Mouse (Mus musculus) thymus, adult 2 months (tissue): ENCODE measurements around the gene Larp4. TPM values are rescaled to one million over a fixed set of nuclear protein-coding genes. Genes with fewer than 3 reads are reported as not detected.
A peak's percentile ranks its signal among the peaks of the same experiment; 100 is the strongest.

ENCODE experiments used
- DNase-seq: peaks from one replicate; pipeline ENCODE4 v3.0.0; 2021
- H3K27ac ChIP-seq: fragments of 200-500 bp; 2 replicates; pipeline ENCODE4 v1.5.1; 2012; ENCODE audit warnings: low read length, control low read depth; ENCODE audit not compliant: control insufficient read depth, insufficient read depth
- H3K27me3 ChIP-seq: fragments of 200-500 bp; 2 replicates; pipeline ENCODE4 v1.6.1; 2012; ENCODE audit warnings: mild to moderate bottlenecking, low read length, moderate library complexity, mixed read lengths; ENCODE audit not compliant: control insufficient read depth, insufficient read depth
- H3K36me3 ChIP-seq: fragments of 200-500 bp; 2 replicates; pipeline ENCODE4 v1.6.1; 2012; ENCODE audit warnings: mild to moderate bottlenecking, low read length, moderate library complexity; ENCODE audit not compliant: control insufficient read depth, insufficient read depth
- H3K4me1 ChIP-seq: fragments of 200-500 bp; replicated peaks from 2 replicates; pipeline ENCODE4 v1.6.1; 2012; ENCODE audit warnings: low read length; ENCODE audit not compliant: control insufficient read depth, insufficient read depth
- H3K4me3 ChIP-seq: fragments of 200-500 bp; 2 replicates; pipeline ENCODE4 v1.5.1; 2012; ENCODE audit warnings: mild to moderate bottlenecking, low read length, control low read depth, moderate library complexity; ENCODE audit not compliant: control insufficient read depth, insufficient read depth
- CTCF ChIP-seq: fragments of 200-500 bp; IDR thresholded peaks from 2 replicates; pipeline ENCODE4 v1.5.1; 2012; ENCODE audit warnings: mild to moderate bottlenecking, control low read depth, low read length, moderate library complexity, borderline replicate concordance; ENCODE audit not compliant: control insufficient read depth, poor library complexity, insufficient read depth; ENCODE audit errors: extremely low read depth
- POLR2A ChIP-seq: fragments of 200-500 bp; IDR thresholded peaks from 2 replicates; pipeline ENCODE4 v1.6.1; 2012; ENCODE audit warnings: mild to moderate bottlenecking, low read length, control low read depth, moderate library complexity; ENCODE audit not compliant: control insufficient read depth, poor library complexity, insufficient read depth; ENCODE audit errors: extremely low read depth
- WGBS: fragments of 180-500 bp; shearing (Covaris S2); methylation state at CpG from one replicate; pipeline ENCODE4 v1.1.7; 2018; 5-methylcytosine and 5-hydroxymethylcytosine counted together
- polyA plus RNA-seq: library from polyadenylated mRNA; depleted of rRNA; stranded (reverse); fragments of >200 nt; gene quantifications from 2 replicates; pipeline ENCODE4 v1.2.3, GENCODE M21; 2012

Larp4 gene
- polyA plus RNA-seq, 1 experiment = 76.1 TPM

DNA sequence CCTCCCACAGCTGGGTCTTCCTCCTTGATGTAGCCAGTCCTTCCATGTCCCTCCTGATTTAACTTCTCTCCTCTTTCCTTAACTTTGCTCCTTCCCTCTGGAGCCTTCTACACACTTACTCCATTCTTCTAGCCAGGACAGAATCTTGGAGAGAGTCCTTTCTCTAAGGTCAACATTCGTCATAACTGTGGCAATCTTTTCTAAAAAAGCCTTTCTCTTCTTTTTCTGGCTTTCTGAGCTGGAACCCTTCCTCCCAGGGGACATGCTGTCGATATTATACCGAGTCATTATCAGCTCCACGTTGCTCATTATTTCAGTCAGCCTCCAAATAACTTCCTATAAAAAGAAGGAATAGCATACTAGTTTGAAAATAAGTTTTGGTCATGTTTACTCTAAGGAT is 14.5 kb upstream of the Larp4 start:
- Histone ChIP-seq H3K36me3 (no peaks in the 10 kb centered on the region), H3K4me3 (no peak overlapping the region), H3K27ac (no peak overlapping the region), H3K27me3 (no peaks in the 10 kb centered on the region), H3K4me1 (no peaks in the 10 kb centered on the region)
- TF ChIP-seq CTCF = no peak
- TF ChIP-seq POLR2A = no peak
- DNase-seq = no peak
- WGBS = 69% methylated on average over 4 of the region's 4 CpGs

DNA sequence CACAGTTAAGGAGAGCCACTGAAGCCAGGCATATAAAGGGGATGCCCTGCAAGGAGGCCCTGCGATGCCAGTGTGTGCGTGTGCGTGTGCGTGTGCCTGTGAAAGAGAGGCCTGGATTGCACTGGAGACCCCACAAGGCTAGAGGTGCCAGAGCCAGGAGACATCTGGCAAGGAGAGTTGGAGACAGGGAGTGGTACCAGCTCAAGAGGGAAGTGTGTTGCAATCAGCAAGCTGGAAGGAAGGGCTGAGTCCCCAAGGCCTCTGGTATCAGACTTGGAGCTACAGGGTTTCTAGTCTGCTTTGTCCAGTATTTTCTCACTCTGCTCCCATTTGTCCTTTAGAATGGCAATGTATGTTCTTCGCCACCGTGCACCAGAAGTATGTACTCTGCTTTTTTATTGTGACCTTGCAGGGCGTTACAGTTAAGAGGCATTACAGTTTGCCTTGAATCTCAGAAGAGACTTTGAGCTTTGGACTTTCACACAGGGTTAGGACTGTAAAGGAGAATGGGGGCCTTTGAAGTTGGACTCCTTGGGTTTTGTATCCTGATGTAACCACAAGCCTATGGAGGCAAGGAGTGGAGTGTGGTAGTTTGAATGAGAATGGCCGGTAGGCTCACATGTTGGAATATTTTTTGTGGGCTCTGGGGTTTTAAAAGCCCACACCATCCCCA is 4.6 kb upstream of the Larp4 start:
- 98% methylated on average over 8 of the region's 8 CpGs for WGBS
- Histone ChIP-seq H3K4me3 (no peak overlapping the region), H3K4me1 (no peaks in the 10 kb centered on the region), H3K36me3 (no peaks in the 10 kb centered on the region), H3K27ac (no peak overlapping the region), H3K27me3 (no peaks in the 10 kb centered on the region)
- DNase-seq = no peak
- no peak for TF ChIP-seq CTCF
- TF ChIP-seq POLR2A = no peak

GRCm38 (mm10) chr15:99966961-99967360 is 2.9 kb upstream of the Larp4 start, which contains the start of gene Fam186a:
TSS of gene Fam186a (minus strand) at chr15:99967061.
- Histone ChIP-seq H3K4me3 (no peak within 1 kb of the TSS), H3K36me3 (no peaks in the 10 kb centered on the region), H3K27ac (no peak within 1 kb of the TSS), H3K4me1 (no peaks in the 10 kb centered on the region), H3K27me3 (no peaks in the 10 kb centered on the region)
- WGBS = 79% methylated on average over 4 of the region's 4 CpGs
- TF ChIP-seq POLR2A (no peak), CTCF (no peak)
- DNase-seq = no peak

DNA sequence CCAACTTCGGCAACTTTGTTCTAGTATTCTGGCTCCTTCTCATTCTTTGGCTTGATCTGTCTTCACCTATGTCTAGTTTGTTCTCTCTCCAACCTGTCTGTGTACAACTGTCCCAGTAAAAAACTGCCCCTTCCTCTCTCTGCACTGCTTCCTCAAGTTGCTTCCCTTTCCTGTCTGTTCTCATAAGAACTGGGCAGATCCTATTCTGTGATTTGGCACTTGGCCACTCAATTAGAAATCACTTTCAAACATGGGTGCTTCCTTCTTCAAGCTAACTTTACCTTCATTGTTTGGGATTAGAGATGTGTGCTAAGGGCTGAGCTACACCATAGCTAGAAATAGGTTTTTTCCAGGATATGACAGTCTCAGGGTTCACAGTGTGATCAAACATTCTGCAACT is 741 bp downstream of the Larp4 start:
- TF ChIP-seq POLR2A = no peak
- no peak for TF ChIP-seq CTCF
- WGBS = 67% methylated on average over 1 of the region's 1 CpGs
- Histone ChIP-seq H3K36me3 (no peaks in the 10 kb centered on the region), H3K27ac (no peak overlapping the region), H3K27me3 (no peaks in the 10 kb centered on the region), H3K4me1 (0 out of 2 replicates have a peak, but pooled peaks cover 2% of the 10 kb centered on the region), H3K4me3 (no peak overlapping the region)
- DNase-seq = no peak

- Histone ChIP-seq H3K4me1 (0 out of 2 replicates have a peak, but pooled peaks cover 2% of the 10 kb centered on the region), H3K27me3 (no peaks in the 10 kb centered on the region), H3K27ac (peak overlapping the region; percentile 54), H3K36me3 (no peaks in the 10 kb centered on the region), H3K4me3 (peak overlapping the region; percentile 94)
- WGBS = under 1% methylated on average over 50 of the region's 50 CpGs
- peak; percentile 97 for DNase-seq
- TF ChIP-seq POLR2A (peak; percentile 70), CTCF (peak; percentile 41; the same call in 1 of the 2 replicates)
Measured at GRCm38 (mm10) chr15:99972361-99972988, 2.6 kb downstream of the Larp4 start.

GRCm38 (mm10) chr15:99972989-99973911 is 3.4 kb downstream of the Larp4 start:
- Histone ChIP-seq H3K4me3 (peak overlapping the region; percentile 94), H3K4me1 (0 out of 2 replicates have a peak, but pooled peaks cover 2% of the 10 kb centered on the region), H3K36me3 (no peaks in the 10 kb centered on the region), H3K27ac (peak overlapping the region; percentile 54), H3K27me3 (no peaks in the 10 kb centered on the region)
- under 1% methylated on average over 83 of the region's 84 CpGs for WGBS
- peak; percentile 41 for DNase-seq
- TF ChIP-seq CTCF (no peak), POLR2A (no peak)
